Mouse (Mus musculus) erythroblast, adult 5-6 weeks (primary cell): ENCODE measurements around the gene Hebp1. TPM values are rescaled to one million over a fixed set of nuclear protein-coding genes. Genes with fewer than 3 reads are reported as not detected.

Source experiments
- ATAC-seq: replicated peaks from 2 replicates; pipeline ENCODE4 v1.8.0; 2016; ENCODE audit warnings: moderate number of reproducible peaks, mild to moderate bottlenecking, moderate TSS enrichment, inconsistent platforms; ENCODE audit not compliant: poor library complexity, low FRiP score, severe bottlenecking
- total RNA-seq, 2 experiments: library from RNA; stranded (forward) in 1 of 2; stranded (reverse) in 1 of 2; fragments of 150-400 nt in 1 of 2; fragments of 200-764, 138-1000 nt in 1 of 2; gene quantifications; 2 replicates each; pipeline versions ENCODE4 v1.2.3 to v1.2.4; 2015 to 2017; ENCODE audit warnings: low replicate concordance in 2 of 2

Hebp1 gene
- total RNA-seq, 2 experiments from 2014 or later: 72.1 to 143 TPM

- ATAC-seq: peak; percentile 26
Observed at GRCm38 (mm10) chr6:135166712-135167111, 31.1 kb downstream of the Hebp1 start.

GRCm38 (mm10) chr6:135166262-135166661 lies 31.6 kb downstream of the Hebp1 start:
- ATAC-seq: no peak

GRCm38 (mm10) chr6:135165706-135166105 lies 32.1 kb downstream of the Hebp1 start:
- ATAC-seq: peak; percentile 61

GRCm38 (mm10) chr6:135165191-135165590 lies 32.6 kb downstream of the Hebp1 start:
- no peak for ATAC-seq

GRCm38 (mm10) chr6:135162861-135163260 lies 35.0 kb downstream of the Hebp1 start:
- ATAC-seq: no peak

GRCm38 (mm10) chr6:135162311-135162710 lies 35.5 kb downstream of the Hebp1 start:
- ATAC-seq: no peak

GRCm38 (mm10) chr6:135161356-135161755 lies 36.5 kb downstream of the Hebp1 start:
- no peak for ATAC-seq

- ATAC-seq: no peak
Observed at GRCm38 (mm10) chr6:135158509-135158908, 39.3 kb downstream of the Hebp1 start.

- no peak for ATAC-seq
Observed at GRCm38 (mm10) chr6:135157496-135157895, 40.3 kb downstream of the Hebp1 start.

- ATAC-seq: 0 out of 2 replicates have a peak, but pooled peaks have one; percentile 11
Observed at GRCm38 (mm10) chr6:135156597-135156996, 41.2 kb downstream of the Hebp1 start.

GRCm38 (mm10) chr6:135153719-135154118 lies 44.1 kb downstream of the Hebp1 start:
- no peak for ATAC-seq

- peak; percentile 76 for ATAC-seq
Observed at GRCm38 (mm10) chr6:135150311-135150710, 47.5 kb downstream of the Hebp1 start.

- ATAC-seq: no peak
Observed at GRCm38 (mm10) chr6:135149722-135150121, 48.1 kb downstream of the Hebp1 start.

- no peak for ATAC-seq
Observed at GRCm38 (mm10) chr6:135149175-135149574, 48.6 kb downstream of the Hebp1 start.

- peak; percentile 70 for ATAC-seq
Observed at GRCm38 (mm10) chr6:135148506-135148905, 49.3 kb downstream of the Hebp1 start.

- no peak for ATAC-seq
Observed at GRCm38 (mm10) chr6:135145976-135146375, 51.8 kb downstream of the Hebp1 start.

- ATAC-seq: no peak
Observed at GRCm38 (mm10) chr6:135144516-135144915, 53.3 kb downstream of the Hebp1 start.

GRCm38 (mm10) chr6:135143151-135143550 lies 54.7 kb downstream of the Hebp1 start:
- ATAC-seq: no peak

- ATAC-seq: no peak
Observed at GRCm38 (mm10) chr6:135141451-135142147, 56.2 kb downstream of the Hebp1 start.

GRCm38 (mm10) chr6:135138746-135139145 lies 59.1 kb downstream of the Hebp1 start:
- no peak for ATAC-seq

- no peak for ATAC-seq
Observed at GRCm38 (mm10) chr6:135138207-135138606, 59.6 kb downstream of the Hebp1 start.

GRCm38 (mm10) chr6:135137736-135138135 lies 60.1 kb downstream of the Hebp1 start:
- no peak for ATAC-seq
